Mouse (Mus musculus) heart, postnatal 0 days (tissue): ENCODE results near the gene Btf3l4.

Experiments used
- CTCF ChIP-seq: IDR thresholded peaks from 2 replicates; pipeline ENCODE4 v1.5.1; 2016; ENCODE audit warnings: antibody characterized with exemption, control low read depth, low read depth
- EP300 ChIP-seq: IDR thresholded peaks from 2 replicates; pipeline ENCODE4 v1.6.1; 2016; ENCODE audit warnings: antibody characterized with exemption, low read depth

- TF ChIP-seq CTCF (no peak), EP300 (no peak)
Measured at GRCm38 (mm10) chr4:108843336-108843735, 9.9 kb upstream of the Btf3l4 start.
